Mouse (Mus musculus) midbrain, embryonic 11.5 days (tissue): Measurements from ENCODE around the gene Tcte2. TPM values are rescaled to one million over a fixed set of nuclear protein-coding genes. Genes with fewer than 3 reads are reported as not detected.
"Not testable (repeated sequence)": the region's sequence is repeated elsewhere in the genome, so short reads cannot be mapped to it uniquely, and the experiment has no call there.

Experiments
- ATAC-seq: fragments of 200-750 bp; cut with Nextera tagmentation; 2 replicates; pipeline ENCODE4 v1.8.0; 2017; ENCODE audit warnings: moderate TSS enrichment, moderate library complexity; ENCODE audit not compliant: low FRiP score
- DNase-seq: peaks from one replicate; pipeline ENCODE4 v3.0.0; 2015; ENCODE audit warnings: low spot score; ENCODE audit errors: missing footprints
- H3K27ac ChIP-seq: fragments of 300-500 bp; sonication (generic); 2 replicates; pipeline ENCODE4 v1.5.1; 2014; ENCODE audit warnings: low read depth, low read length
- H3K27me3 ChIP-seq: fragments of 300-500 bp; sonication (generic); 2 replicates; pipeline ENCODE4 v1.6.1; 2014; ENCODE audit warnings: mild to moderate bottlenecking, low read length, moderate library complexity, mixed read lengths; ENCODE audit not compliant: control insufficient read depth, insufficient read depth
- H3K36me3 ChIP-seq: fragments of 300-500 bp; sonication (generic); 2 replicates; pipeline ENCODE4 v1.6.1; 2014; ENCODE audit warnings: mild to moderate bottlenecking, low read length, moderate library complexity, mixed read lengths; ENCODE audit not compliant: control insufficient read depth, insufficient read depth
- H3K4me1 ChIP-seq: fragments of 300-500 bp; sonication (generic); 2 replicates; pipeline ENCODE4 v1.6.1; 2014; ENCODE audit warnings: low read length; ENCODE audit not compliant: control insufficient read depth, insufficient read depth
- H3K4me2 ChIP-seq: fragments of 300-500 bp; sonication (generic); 2 replicates; pipeline ENCODE4 v1.6.1; 2014; ENCODE audit warnings: mild to moderate bottlenecking, moderate library complexity
- H3K4me3 ChIP-seq: fragments of 300-500 bp; sonication (generic); 2 replicates; pipeline ENCODE4 v1.5.1; 2014; ENCODE audit warnings: low read depth, low read length
- H3K9ac ChIP-seq: fragments of 300-500 bp; sonication (generic); 2 replicates; pipeline ENCODE4 v1.6.1; 2014; ENCODE audit warnings: low read length
- H3K9me3 ChIP-seq: fragments of 300-500 bp; sonication (generic); 2 replicates; pipeline ENCODE4 v1.6.1; 2016; ENCODE audit warnings: low read length; ENCODE audit not compliant: control insufficient read depth
- WGBS: fragments of 180-500 bp; shearing (Covaris S2); extraction: QIAGEN DNeasy Blood & Tissue Kit; methylation state at CpG from one replicate; pipeline ENCODE4 v1.1.7; 2014; 5-methylcytosine and 5-hydroxymethylcytosine counted together
- polyA plus RNA-seq: library from polyadenylated mRNA; unstranded; fragments of >200 nt; fragmentation: Nextera tagmentation; extraction: Ambion mirVana; gene quantifications from 2 replicates; pipeline ENCODE4 v1.2.1, GENCODE M21; 2014

The Tcte2 gene
- 5.6 and 5.8 TPM in 2 replicates for polyA plus RNA-seq

GRCm38 (mm10) chr17:13761179-13761913 lies at the start of gene Tcte2:
Gene Tcte2, minus strand, starts transcription at chr17:13761825.
- H3K9ac ChIP-seq: peak within 1 kb of the TSS; percentile 92
- peaks cover 12% of the 10 kb centered on the region for H3K4me1 ChIP-seq
- H3K27ac ChIP-seq: peak within 1 kb of the TSS; percentile 94
- H3K4me2 ChIP-seq: peak within 1 kb of the TSS; percentile 99
- peak; percentile 94 for DNase-seq
- peak; percentile 51 for ATAC-seq
- H3K36me3 ChIP-seq: no peaks in the 10 kb centered on the region
- H3K27me3 ChIP-seq: no peaks in the 10 kb centered on the region
- under 1% methylated on average over 73 of the region's 74 CpGs for WGBS
- no peaks in the 10 kb centered on the region for H3K9me3 ChIP-seq
- H3K4me3 ChIP-seq: peak within 1 kb of the TSS; percentile 95

GRCm38 (mm10) chr17:13806016-13806415 lies 44.4 kb upstream of the Tcte2 start:
- Histone ChIP-seq H3K4me3 (no peak overlapping the region), H3K4me2 (no peak overlapping the region), H3K27me3 (no peaks in the 10 kb centered on the region), H3K4me1 (no peaks in the 10 kb centered on the region), H3K9ac (no peak overlapping the region), H3K27ac (no peak overlapping the region), H3K9me3 (no peaks in the 10 kb centered on the region), H3K36me3 (peaks cover 6% of the 10 kb centered on the region)
- WGBS: 90% methylated on average over 1 of the region's 1 CpGs
- ATAC-seq (no peak), DNase-seq (no peak)

GRCm38 (mm10) chr17:13802836-13803408 lies 41.3 kb upstream of the Tcte2 start:
- H3K9ac ChIP-seq: no peak overlapping the region
- H3K4me1 ChIP-seq: no peaks in the 10 kb centered on the region
- no peaks in the 10 kb centered on the region for H3K27me3 ChIP-seq
- peaks cover 2% of the 10 kb centered on the region; the same call in 1 of the 2 replicates for H3K36me3 ChIP-seq
- H3K9me3 ChIP-seq: no peaks in the 10 kb centered on the region
- WGBS: 95% methylated on average over 2 of the region's 2 CpGs
- H3K4me2 ChIP-seq: no peak overlapping the region
- H3K4me3 ChIP-seq: no peak overlapping the region
- no peak for DNase-seq
- no peak overlapping the region for H3K27ac ChIP-seq
- ATAC-seq: no peak

GRCm38 (mm10) chr17:13797691-13798090 lies 36.1 kb upstream of the Tcte2 start:
- Histone ChIP-seq H3K9ac (no peak overlapping the region), H3K27me3 (no peaks in the 10 kb centered on the region), H3K27ac (no peak overlapping the region), H3K4me2 (no peak overlapping the region), H3K4me1 (no peaks in the 10 kb centered on the region), H3K9me3 (no peaks in the 10 kb centered on the region), H3K4me3 (no peak overlapping the region), H3K36me3 (no peaks in the 10 kb centered on the region)
- DNase-seq (no peak), ATAC-seq (no peak)
- WGBS: 68% methylated on average over 1 of the region's 1 CpGs

GRCm38 (mm10) chr17:13790033-13790432 lies 28.4 kb upstream of the Tcte2 start:
- not testable (repeated sequence) for H3K9ac ChIP-seq, H3K4me1 ChIP-seq, ATAC-seq, H3K36me3 ChIP-seq, DNase-seq, H3K4me2 ChIP-seq, H3K9me3 ChIP-seq, H3K27me3 ChIP-seq, H3K27ac ChIP-seq, H3K4me3 ChIP-seq
- WGBS: 90% methylated on average over 2 of the region's 2 CpGs

- H3K4me2 ChIP-seq: no peak overlapping the region
- no peak overlapping the region for H3K4me3 ChIP-seq
- H3K9ac ChIP-seq: no peak overlapping the region
- no peak for DNase-seq
- WGBS: 88% methylated on average over 1 of the region's 1 CpGs
- no peaks in the 10 kb centered on the region for H3K9me3 ChIP-seq
- no peaks in the 10 kb centered on the region for H3K4me1 ChIP-seq
- ATAC-seq: no peak
- no peaks in the 10 kb centered on the region for H3K27me3 ChIP-seq
- H3K36me3 ChIP-seq: no peaks in the 10 kb centered on the region
- H3K27ac ChIP-seq: no peak overlapping the region
These were observed 21.8 kb upstream of the Tcte2 start for GRCm38 (mm10) chr17:13783469-13783868.

- no peaks in the 10 kb centered on the region for H3K36me3 ChIP-seq
- DNase-seq (no peak), ATAC-seq (no peak)
- H3K27ac ChIP-seq: no peak overlapping the region
- no peaks in the 10 kb centered on the region for H3K9me3 ChIP-seq
- no peaks in the 10 kb centered on the region for H3K4me1 ChIP-seq
- no peaks in the 10 kb centered on the region for H3K27me3 ChIP-seq
- H3K4me2 ChIP-seq: no peak overlapping the region
- WGBS: 90% methylated on average over 5 of the region's 5 CpGs
- H3K9ac ChIP-seq: no peak overlapping the region
- H3K4me3 ChIP-seq: no peak overlapping the region
These were observed 20.3 kb upstream of the Tcte2 start for GRCm38 (mm10) chr17:13781948-13782347.

- no peaks in the 10 kb centered on the region for H3K27me3 ChIP-seq
- no peak overlapping the region for H3K4me2 ChIP-seq
- H3K36me3 ChIP-seq: no peaks in the 10 kb centered on the region
- no peaks in the 10 kb centered on the region for H3K4me1 ChIP-seq
- H3K27ac ChIP-seq: no peak overlapping the region
- no peak overlapping the region for H3K4me3 ChIP-seq
- H3K9me3 ChIP-seq: no peaks in the 10 kb centered on the region
- 94% methylated on average over 1 of the region's 1 CpGs for WGBS
- H3K9ac ChIP-seq: no peak overlapping the region
- ATAC-seq (no peak), DNase-seq (no peak)
These were observed 17.2 kb upstream of the Tcte2 start for GRCm38 (mm10) chr17:13778865-13779264.

- Histone ChIP-seq H3K4me2 (no peak overlapping the region), H3K9me3 (no peaks in the 10 kb centered on the region), H3K36me3 (no peaks in the 10 kb centered on the region), H3K4me1 (no peaks in the 10 kb centered on the region), H3K27ac (no peak overlapping the region), H3K27me3 (no peaks in the 10 kb centered on the region), H3K4me3 (no peak overlapping the region), H3K9ac (no peak overlapping the region)
- 85% methylated on average over 2 of the region's 2 CpGs for WGBS
- no peak for ATAC-seq
- peak; percentile 51 for DNase-seq
These were observed 16.1 kb upstream of the Tcte2 start for GRCm38 (mm10) chr17:13777676-13778075.
